Mouse (Mus musculus) olfactory bulb, adult 2 months (tissue): Measurements from ENCODE around the gene Marveld1. TPM values are rescaled to one million over a fixed set of nuclear protein-coding genes. Genes with fewer than 3 reads are reported as not detected.

Experiments used
- H3K27ac ChIP-seq: fragments of 200-500 bp; 2 replicates; pipeline ENCODE4 v1.5.1; 2012; ENCODE audit warnings: low read depth, low read length; ENCODE audit not compliant: insufficient read depth
- H3K4me1 ChIP-seq: fragments of 200-500 bp; 2 replicates; pipeline ENCODE4 v1.6.1; 2012; ENCODE audit warnings: low read length; ENCODE audit not compliant: control insufficient read depth, insufficient read depth
- H3K4me3 ChIP-seq: fragments of 200-500 bp; 2 replicates; pipeline ENCODE4 v1.5.1; 2012; ENCODE audit warnings: mild to moderate bottlenecking, low read depth, low read length, moderate library complexity; ENCODE audit not compliant: insufficient read depth
- CTCF ChIP-seq: fragments of 200-500 bp; IDR thresholded peaks from 2 replicates; pipeline ENCODE4 v1.5.1; 2012; ENCODE audit warnings: low read depth, mild to moderate bottlenecking, low read length, moderate library complexity; ENCODE audit not compliant: insufficient read depth
- POLR2A ChIP-seq: fragments of 200-500 bp; IDR thresholded peaks from 2 replicates; pipeline ENCODE4 v1.6.1; 2012; ENCODE audit warnings: mild to moderate bottlenecking, low read depth, low read length, moderate library complexity; ENCODE audit not compliant: insufficient read depth
- WGBS: fragments of 180-500 bp; shearing (Covaris S2); methylation state at CpG from one replicate; pipeline ENCODE4 v1.1.7; 2018; 5-methylcytosine and 5-hydroxymethylcytosine counted together
- polyA plus RNA-seq: library from polyadenylated mRNA; stranded (reverse); fragments of >200 nt; gene quantifications from 2 replicates; pipeline ENCODE4 v1.2.4, GENCODE M21; 2012; ENCODE audit warnings: low replicate concordance; ENCODE audit not compliant: missing spikeins, insufficient read depth, insufficient read length

Gene Marveld1
- polyA plus RNA-seq, 1 experiment, result not detected

- TF ChIP-seq CTCF (no peak), POLR2A (no peak)
- Histone ChIP-seq H3K27ac (no peak overlapping the region), H3K4me1 (peaks cover under 1% of the 10 kb centered on the region), H3K4me3 (no peak overlapping the region)
- whole genome bisulfite sequencing, result 57% methylated on average over 5 of the region's 5 CpGs
Observed at GRCm38 (mm10) chr19:42136126-42136525, 11.1 kb upstream of the Marveld1 start.

- WGBS, result 94% methylated on average over 4 of the region's 4 CpGs
- TF ChIP-seq CTCF, result no peak
- TF ChIP-seq POLR2A, result no peak
- no peaks in the 10 kb centered on the region for H3K4me1 ChIP-seq
Observed at GRCm38 (mm10) chr19:42137167-42137672, 10.0 kb upstream of the Marveld1 start.

GRCm38 (mm10) chr19:42138517-42139285 lies 8.5 kb upstream of the Marveld1 start:
- Histone ChIP-seq H3K27ac (no peak overlapping the region), H3K4me1 (no peaks in the 10 kb centered on the region), H3K4me3 (no peak overlapping the region)
- no peak for TF ChIP-seq CTCF
- TF ChIP-seq POLR2A, result no peak
- 89% methylated on average over 15 of the region's 15 CpGs for WGBS

More at GRCm38 (mm10) chr19:42137167-42137672, 10.0 kb upstream of the Marveld1 start:
- Histone ChIP-seq H3K27ac (no peak overlapping the region), H3K4me3 (no peak overlapping the region)

- WGBS, result 85% methylated on average over 5 of the region's 5 CpGs
- TF ChIP-seq CTCF (no peak), POLR2A (no peak)
- no peak overlapping the region for H3K4me3 ChIP-seq
- H3K4me1 ChIP-seq, result no peaks in the 10 kb centered on the region
- no peak overlapping the region for H3K27ac ChIP-seq
Observed at GRCm38 (mm10) chr19:42139724-42140517, 7.3 kb upstream of the Marveld1 start.

- Histone ChIP-seq H3K27ac (no peak overlapping the region), H3K4me1 (peaks cover 1% of the 10 kb centered on the region), H3K4me3 (no peak overlapping the region)
- TF ChIP-seq POLR2A (no peak), CTCF (no peak)
- 81% methylated on average over 3 of the region's 3 CpGs for WGBS
Observed at GRCm38 (mm10) chr19:42141998-42142397, 5.2 kb upstream of the Marveld1 start.

- 81% methylated on average over 2 of the region's 2 CpGs for WGBS
- H3K27ac ChIP-seq, result no peak overlapping the region
Observed at GRCm38 (mm10) chr19:42142757-42143156, 4.4 kb upstream of the Marveld1 start.

GRCm38 (mm10) chr19:42144067-42144466 lies 3.1 kb upstream of the Marveld1 start:
- H3K4me3 ChIP-seq, result no peak overlapping the region
- no peak overlapping the region for H3K27ac ChIP-seq
- TF ChIP-seq CTCF (no peak), POLR2A (no peak)
- peaks cover 16% of the 10 kb centered on the region for H3K4me1 ChIP-seq
- 46% methylated on average over 6 of the region's 6 CpGs for WGBS

More at GRCm38 (mm10) chr19:42142757-42143156, 4.4 kb upstream of the Marveld1 start:
- Histone ChIP-seq H3K4me3 (no peak overlapping the region), H3K4me1 (peaks cover 5% of the 10 kb centered on the region)
- no peak for TF ChIP-seq CTCF
- no peak for TF ChIP-seq POLR2A

GRCm38 (mm10) chr19:42144541-42145167 lies 2.5 kb upstream of the Marveld1 start:
- Histone ChIP-seq H3K4me3 (no peak overlapping the region), H3K4me1 (peaks cover 18% of the 10 kb centered on the region), H3K27ac (no peak overlapping the region)
- TF ChIP-seq POLR2A (no peak), CTCF (no peak)
- 25% methylated on average over 8 of the region's 8 CpGs for WGBS
